Mouse (Mus musculus) frontal cortex, postnatal 25 days (tissue): ENCODE data around the gene Rnf126.

ENCODE experiments used
- DNase-seq, 2 experiments: peaks; one replicate each; pipeline ENCODE4 v3.0.0; 2022; ENCODE audit warnings: low spot score in 2 of 2

Rnf126 gene

DNA sequence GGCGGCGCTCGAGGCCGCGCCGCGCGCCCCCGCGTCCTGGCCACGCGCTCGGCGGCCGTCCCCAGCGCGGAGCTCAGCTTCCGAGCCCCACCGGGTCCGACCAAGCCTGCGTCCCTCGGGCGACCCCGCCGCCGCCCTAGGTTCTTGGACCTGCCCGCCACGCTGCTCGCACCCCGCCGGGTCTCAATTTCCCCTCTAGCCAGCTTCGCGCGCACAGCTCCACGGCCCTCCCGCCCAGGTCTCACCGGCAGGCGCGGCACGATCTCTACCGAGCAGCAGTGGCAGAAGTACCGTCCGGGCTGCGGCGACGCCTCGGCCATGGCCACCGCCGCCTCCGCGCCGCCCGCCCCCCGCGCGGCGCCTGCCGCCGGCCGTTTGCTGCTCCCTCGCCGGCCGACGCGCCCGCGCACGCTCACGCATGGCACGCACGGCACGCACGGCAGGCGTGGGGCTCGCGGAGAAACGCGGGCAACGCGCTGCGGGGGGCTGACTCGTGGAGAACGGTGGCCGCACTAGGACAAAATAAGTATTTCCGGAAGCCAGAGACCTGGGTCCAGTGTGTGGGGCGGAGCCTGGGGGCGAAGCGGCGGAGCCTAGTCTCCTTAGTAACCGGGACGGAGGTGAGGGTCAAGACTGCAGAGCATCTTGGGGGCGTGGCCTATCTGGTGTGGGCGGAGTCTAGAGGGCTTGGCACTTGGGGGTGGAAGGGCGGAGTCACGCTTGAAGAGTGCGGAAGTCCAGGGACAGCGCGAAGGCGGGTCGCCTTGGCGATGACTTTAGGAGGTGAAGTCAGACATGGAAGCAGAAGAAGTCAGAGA, at the start of gene Rnf126:
Gene Rnf126, minus strand, starts transcription at position 445 of the 818 bp plus-strand sequence.
- peak; percentile 99 for DNase-seq

DNA sequence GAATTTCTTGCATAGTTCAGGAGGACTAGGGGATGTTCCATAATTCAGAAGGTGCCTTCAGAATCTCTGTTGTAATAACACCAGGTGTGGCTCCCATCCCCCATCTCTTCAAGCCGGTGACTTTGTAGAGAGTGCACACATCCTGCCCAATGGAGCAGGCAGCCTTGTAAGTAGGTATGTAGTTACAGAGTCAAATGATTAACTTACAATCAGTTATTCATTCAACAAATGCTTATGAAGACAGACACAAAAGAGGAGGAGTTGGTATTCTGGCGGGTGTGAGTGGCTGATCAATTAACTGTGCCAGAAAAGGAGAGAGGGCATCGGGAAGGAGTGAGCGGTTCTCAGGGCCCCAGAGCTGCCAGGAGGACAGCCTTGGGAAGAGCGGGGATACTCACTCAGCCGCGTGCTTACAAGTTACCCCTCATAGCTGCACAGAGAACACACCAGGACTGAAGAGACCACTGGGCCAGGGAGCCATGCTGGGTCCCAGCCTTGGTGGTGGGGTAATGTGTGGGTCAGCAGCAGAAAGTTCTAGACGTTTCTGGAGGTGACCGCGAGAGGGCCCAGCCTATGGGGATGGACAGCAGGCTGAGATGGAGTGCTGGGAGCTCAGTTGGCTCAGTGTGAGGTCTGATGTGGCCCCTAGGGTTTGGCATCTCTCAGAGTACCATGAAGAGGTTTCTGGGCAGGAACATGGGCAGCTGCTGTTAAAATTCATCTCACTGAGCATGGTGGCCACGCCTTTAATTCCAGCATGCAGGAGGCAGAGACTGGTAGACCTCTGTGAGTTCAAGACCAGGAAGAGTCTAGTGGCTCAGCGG, 49.1 kb upstream of the Rnf126 start:
- DNase-seq = no peak

DNA sequence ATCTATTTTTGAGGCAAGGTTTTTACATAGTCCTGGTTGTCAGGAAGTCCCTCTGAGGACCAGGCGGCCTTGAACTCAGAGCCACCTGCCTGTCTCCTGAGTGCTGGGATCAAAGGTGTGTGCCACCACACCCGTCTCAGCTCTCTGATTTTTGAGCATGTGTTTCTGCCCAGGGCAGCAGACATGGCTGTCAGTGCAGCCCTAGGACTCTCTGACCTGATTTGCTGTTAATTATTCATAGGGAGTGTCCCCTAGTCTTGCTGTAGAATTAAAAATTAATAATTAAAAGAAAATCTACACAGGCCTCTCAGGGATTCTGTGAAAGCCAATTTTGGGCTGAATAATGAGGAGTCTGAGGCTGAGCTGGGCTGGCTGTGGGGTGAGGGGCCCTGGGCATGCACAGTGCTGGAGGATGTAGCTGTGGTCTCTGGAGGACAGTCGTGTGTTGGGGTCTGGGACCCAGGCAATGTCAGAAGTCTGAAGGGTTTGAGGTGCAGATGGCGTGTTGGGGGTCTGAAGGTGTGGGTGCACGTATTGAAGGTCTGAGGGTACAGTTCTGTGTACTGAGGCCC, 47.6 kb upstream of the Rnf126 start:
- DNase-seq = no peak

DNA sequence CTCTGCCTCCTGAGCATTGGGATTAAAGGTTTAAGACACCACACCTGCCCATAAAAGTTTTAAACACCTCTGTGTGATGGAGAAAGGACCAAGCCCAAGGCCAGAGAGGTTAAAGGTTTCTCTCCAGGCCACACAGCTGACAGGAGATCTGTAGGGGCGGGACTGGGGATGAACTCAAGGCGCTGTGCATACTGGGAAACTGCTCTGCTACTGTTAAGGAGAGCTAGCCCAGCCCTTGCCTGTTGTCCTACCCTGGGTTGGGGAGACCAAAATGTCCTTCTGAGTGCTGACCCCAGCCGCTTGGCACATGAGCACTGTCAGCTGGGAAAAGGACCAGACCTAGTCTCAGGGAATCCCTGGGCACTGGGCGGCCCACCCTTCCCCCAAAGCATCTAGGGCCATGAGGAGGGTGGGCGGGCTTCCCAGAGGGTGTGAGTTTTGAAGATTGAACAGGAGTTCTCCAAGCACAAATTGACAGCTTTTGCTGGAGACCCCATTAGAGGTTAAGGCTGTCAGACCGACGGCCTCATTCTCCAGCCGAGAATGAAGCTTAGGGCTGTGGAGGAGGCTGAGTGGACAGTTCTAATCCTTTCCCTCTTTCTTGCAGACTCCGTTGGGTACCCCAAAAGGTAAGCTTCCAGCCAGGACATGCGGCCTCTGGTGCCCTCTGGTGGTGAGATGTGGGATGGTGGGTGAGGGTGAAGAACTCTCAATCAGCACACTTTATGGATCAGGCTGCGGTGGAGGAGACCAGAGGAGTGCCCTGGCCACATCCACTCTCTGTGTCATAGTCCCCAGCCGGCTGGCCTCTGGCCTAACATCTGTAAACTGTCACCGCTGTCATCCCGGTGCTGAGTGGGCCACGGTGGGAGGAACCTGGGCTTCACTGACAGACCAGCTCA, 45.2 kb upstream of the Rnf126 start:
- DNase-seq = peak; percentile 83 to 89

DNA sequence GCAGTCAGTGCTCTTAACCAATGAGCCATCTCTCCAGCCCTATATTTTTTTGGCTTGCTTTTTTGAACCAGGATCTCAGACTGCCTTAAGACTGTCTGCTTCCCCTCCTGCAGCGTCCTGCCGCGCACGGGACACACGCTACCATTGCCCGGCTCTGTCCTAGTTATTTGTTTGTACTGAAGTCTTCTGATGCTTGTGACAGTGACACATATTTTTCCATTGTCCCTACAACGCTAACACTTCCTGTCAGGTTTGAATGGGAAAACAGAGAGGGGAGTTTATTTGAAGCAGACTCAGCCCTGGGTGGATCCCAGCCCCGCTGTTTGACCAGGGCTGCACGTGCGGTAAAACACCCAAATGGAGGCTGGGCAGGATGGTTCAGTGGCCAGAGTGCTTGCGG, 42.0 kb upstream of the Rnf126 start:
- no peak for DNase-seq

DNA sequence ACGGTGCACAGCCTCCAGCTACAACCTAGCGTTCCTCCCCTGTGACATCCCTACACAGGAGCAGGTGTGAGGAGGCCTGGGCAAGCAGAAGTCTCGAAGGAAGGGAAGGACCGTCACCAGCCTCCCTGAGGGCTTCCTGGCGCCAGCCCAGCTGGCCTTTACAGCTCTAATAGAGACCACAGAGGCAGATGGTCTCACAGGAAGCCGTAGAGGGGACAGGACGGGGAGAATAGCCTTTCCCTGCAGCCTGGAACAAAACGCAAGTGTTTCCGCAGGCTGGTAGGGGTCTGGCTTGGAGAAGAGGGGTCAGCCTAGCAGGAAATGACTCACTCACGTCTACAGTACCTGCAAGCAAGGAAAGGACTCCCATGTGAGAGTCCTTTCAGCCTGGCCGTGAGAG, 41.1 kb upstream of the Rnf126 start:
- DNase-seq = no peak

DNA sequence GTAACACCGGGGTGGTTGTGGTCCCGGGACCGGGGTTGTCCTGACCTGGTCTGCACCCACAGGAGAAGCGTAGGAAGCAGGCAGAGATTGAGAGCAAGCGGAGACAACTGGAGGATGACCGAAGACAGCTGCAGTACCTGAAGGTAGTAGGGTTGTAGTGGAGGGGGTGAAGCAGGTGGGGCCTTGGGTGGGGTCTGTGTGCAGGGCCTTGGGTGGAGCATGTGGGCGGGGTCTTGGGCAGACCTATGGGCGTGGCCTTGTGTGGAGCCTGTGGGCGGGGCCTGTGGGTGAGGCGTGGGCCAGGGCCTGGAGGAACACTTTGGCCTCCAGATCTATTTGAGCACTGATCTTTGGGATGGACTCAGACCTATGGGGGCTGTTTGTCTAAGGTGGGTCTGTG, 40.2 kb upstream of the Rnf126 start:
- DNase-seq = no peak

DNA sequence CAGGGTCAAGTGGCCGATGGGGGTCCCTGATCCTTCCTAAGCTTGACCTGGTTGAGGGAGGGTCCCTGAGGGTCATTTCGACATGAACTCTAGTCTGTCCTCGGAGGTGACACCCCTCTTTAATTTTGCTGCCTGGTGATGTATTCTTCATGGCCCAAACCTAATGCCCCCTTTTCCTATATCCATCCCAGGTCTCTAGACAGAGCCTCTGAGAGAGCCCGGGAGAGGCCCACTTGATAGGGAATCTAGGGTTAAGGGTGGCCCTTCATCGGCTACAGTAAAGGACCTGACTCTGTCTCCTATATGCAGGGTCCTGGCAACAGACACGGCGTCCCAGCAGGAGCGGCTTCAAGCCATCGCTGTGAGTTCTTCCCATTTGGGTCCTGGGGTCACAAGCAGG, 39.6 kb upstream of the Rnf126 start:
- DNase-seq = no peak

DNA sequence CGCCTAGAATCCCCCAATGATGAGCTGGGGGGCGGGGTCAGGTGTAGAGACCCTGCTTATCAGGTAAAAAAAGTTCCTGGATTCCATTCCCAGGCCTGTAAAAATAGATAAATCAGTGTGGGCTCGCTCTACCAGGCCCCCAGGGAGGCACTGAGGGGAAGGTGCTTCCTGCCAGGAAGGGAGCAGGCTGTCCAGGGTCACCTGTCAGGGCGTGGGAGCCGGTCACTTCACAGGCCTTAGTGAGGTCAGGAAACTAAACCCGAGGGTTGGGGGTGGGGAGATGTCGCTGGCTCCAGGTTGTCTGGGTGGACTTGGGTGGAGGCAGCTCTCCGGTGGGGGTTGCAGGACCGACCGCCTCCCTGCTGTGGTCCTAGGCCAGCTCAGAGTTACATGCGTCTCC, 38.9 kb upstream of the Rnf126 start:
- no peak for DNase-seq

DNA sequence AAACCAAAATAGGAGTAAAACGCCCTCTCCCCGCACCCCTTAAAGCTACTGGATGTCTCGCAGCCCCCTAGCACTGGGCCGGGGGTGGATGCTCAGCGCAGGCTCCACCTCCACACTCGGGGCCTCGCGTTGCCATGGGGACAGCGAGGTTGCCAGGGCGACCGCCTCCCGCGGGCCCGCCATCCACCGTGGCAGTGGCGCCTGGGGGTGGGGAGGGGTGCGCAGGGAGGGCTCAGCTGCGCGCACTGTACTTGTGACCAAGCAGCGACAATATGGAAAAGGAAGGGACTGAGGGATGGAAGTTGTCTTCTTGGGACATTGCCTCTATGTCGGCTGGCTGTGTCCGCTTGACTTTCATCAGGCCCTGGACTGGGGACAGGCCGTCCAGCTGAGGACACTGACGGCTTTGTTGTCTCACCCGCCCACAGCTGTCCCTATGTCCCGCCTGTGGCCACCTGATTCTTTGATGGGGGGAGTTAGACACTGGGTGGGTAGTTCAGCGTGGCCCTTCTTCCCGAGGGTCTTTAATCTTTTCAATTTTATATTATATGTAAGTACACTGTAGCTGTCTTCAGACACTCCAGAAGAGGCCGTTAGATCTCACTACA, 37.1 kb upstream of the Rnf126 start:
- DNase-seq = peak; percentile 77 to 86

DNA sequence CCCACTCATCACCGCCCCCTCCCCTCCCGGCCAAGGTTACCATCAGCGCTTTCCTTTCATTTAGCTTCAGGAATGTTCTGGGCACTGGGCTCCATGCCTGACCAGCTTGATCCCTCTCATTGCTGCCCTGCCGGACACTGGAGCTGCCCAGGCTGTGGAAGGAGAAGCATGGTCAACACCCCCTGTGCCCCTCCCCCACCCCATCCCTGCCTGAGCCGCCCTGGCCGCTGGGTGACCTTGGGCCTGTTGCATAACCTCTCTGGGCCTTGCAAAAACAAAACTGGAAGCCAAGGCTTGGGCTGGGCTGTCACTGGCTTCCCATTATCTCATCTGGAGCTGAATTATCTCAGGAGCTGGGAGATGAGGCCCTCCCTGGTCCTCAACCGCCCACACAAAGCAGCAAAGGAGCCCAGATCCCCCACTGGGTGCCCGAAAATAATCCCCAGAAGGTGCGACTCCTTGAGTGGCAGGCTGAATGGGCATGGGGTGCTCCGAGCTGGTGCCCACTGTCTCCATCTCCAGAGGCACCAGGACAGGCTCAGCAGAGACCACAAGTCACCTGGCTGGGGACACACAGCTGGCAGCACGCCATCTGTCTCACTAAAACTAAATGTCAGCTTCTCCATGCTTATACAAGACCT, 35.7 kb upstream of the Rnf126 start:
- peak in 1 of 2 experiments; percentile 45 for DNase-seq

DNA sequence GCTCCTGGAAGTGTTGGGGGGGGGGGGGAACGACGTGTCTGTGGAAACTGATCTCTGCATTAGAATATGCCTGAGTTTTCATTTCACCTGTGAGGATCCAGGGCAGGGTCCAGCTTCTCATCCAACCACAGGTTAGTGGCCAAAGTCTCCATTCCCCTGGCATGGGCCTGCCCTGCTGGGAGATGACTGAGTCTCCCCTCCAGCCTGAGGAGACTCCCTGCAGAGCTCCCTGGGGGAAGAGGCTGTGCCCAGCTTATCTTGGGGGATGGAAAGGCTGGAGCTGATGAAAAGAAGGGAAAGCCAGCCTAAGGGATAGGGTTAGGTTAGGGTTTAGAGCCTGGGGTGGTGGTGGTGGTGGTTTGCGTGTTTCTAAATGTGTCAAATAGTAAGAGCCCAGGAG, 35.1 kb upstream of the Rnf126 start:
- DNase-seq = no peak

DNA sequence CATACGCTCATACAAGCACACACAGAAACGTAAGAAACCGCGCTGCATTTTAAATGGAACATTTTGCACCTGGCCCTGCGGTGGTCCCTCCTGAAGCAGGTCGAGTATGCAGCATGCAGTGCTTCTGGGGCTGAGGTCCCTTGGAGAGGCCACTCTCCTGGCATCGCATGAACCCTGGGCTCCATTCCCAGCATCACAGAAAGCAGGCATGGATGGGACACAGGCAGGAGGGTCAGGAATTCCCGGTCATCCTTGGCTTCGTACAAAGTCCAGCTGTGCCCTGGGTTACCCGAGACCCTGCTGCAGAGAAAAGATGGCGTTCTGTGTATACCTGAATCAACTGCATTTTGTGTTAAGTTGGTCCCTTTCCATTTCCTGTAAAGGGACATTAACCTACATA, 33.8 kb upstream of the Rnf126 start:
- DNase-seq = no peak

DNA sequence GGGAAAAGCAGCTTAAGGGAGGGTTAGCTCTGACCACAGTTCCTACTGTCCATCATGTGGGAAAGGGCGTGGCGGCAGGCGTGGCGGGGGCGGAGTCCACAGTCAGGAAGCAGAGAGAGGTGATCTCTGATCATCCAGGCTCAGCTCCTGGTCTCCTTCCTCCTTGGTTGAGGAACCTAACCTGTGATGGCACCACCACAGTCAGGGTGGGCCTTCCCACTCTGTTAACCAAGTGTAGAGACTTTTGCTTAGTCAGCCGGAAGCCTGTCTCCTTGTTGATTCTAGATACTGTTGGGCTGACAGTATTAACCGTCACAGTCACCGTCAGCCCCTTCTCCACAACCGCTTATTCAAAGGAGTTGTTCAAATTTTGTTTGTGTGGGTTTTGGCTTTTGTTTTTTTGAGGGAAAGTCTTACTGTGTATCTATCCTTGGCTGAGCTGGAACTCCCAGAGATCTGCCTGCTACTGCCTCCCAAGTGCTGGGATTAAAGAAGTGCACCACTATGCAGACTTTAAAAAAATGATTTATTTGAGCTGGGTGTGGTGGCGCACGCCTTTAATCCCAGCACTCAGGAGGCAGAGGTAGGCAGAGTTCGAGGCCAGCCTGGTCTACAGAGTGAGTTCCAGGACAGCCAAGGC, 31.7 kb upstream of the Rnf126 start:
- DNase-seq = no peak

DNA sequence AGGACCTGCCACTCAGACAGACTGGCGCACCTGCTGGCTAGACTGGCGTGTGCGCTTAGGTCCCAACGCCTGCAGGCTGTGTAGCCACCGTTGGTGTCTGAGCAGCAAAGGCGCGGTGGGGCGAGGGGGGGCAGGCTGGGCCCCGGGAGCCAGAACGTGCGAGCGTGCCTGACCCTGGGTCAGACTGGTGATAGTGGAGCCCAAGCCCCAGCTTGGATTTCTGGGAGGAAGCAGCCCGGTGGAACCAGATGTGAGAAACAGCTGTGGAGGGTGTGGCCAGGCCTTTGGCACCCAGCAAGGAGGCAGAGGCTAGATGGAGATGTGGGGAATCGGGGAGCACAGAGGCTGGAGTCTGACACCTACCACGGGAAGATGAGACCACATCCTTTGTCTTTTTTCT, 30.6 kb upstream of the Rnf126 start:
- DNase-seq = no peak

DNA sequence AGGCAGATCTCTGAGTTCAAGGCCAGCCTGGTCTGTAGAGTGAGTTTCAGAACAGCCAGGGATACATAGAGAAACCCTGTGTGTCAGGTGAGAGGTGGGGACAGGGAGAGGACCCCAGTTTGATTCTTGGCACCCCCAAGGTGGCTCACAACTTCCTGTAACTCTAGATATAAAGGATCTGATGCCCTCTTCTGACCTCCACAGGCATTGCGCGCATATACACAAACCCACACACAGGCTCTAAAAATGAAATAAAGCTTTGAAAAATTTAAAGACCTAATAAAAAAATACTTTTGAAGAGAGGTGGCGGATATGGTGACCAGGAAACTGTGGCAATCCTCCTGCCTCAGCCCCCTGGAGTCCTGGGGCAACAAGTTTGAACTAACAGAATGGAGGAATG, 29.2 kb upstream of the Rnf126 start:
- DNase-seq = no peak

DNA sequence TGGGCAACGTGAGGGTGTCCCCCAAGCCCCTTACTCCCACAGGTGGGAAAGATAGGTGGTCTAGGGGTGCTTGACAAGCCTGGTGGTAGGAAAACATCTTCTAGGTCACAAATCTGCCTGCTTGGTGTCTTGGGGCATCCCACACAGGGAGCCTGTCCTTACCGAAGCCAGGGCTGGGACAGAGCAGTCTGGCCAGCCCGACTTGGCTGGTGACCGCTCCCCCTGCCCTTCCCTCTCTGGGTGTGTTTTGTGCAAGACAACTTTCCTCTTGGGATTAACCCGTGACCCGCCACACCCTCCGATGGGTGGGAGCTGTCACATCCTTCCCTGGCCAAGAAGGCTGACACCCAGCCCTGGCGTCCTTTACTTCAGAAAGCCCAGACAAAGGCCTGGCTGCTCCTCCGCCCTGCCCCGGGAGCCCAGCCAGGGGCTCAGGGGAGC, 27.8 kb upstream of the Rnf126 start:
- DNase-seq = no peak

DNA sequence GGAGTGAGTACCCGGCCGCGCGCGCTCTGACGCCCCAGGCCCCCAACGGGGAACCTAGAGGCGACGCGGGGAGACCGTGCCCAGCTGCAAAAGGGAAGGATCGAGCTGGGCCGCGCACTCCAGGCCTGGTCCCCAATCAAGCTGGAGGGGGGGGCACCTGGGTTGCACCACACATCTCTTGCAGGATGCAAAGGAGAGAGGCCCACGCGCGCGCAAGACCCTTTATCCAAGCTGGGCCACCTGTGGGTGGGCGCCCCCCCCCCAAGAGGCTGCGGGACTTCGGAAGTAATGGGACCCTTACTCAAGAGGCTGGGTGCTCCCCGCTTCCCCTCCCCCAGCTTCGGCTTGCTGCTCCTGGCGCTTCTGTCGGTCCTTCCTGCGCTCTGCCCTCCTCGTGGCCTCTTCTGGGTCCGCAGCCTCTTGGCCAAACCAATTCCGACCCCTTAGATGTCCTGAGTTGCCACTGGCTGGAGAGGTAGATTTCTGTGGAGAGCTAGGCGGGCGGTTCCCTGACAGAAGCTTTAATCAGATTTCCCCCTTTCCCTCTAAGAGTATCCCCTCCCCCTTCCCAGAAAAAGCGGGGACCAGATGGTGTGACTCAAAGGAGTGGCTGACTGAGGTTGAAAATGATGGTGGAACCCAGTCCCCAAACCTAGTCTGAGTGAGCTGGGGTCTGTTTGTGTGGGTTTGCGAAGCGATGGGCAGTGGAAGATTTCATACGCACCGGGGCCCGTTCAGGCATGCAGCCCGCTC, 27.2 kb upstream of the Rnf126 start:
- peak in 1 of 2 experiments; percentile 41 for DNase-seq

DNA sequence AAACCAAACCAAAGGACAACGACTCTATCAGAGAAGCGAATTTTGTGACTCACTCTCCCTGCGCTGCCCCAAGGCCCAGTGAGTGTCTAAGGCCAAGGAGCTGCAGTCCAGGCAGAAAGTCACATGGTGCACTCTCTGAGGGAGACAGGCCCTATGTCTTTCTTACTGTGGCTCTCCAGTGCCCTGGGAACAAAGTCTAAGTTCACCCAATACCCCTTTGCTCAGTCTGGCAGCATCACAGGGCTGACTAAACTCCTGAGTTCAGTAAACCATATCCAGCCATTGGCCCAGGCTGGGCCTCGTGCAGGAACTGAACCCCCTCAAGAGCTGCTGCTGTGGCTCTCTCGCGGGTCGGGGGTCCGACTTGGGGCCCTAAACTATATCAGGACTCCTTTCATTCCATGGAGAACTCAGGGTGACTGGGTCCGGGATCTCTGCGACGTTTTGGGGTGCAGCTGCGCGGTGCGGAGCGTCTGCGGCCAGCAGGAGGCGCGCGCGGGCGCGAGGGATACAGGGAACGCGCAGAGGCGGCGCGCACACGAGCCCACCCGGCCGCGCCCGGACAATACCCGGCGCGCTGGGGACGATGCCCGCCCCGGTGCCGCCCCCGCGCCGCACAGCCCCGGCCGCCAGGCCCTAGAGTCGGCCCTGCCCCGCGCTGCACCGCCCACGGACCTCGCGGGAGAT, 26.4 kb upstream of the Rnf126 start, which contains the start of gene Palm:
Gene Palm, plus strand, starts transcription at position 522 of the 687 bp plus-strand sequence.
- peak; percentile 85 for DNase-seq
